Mouse (Mus musculus) left cerebral cortex, postnatal 36 days (tissue): ENCODE results near the gene Kctd6. TPM values are rescaled to one million over a fixed set of nuclear protein-coding genes. Genes with fewer than 3 reads are reported as not detected.

ENCODE experiments used
- total RNA-seq, 2 experiments: library from RNA; stranded (reverse); gene quantifications; 2 replicates each; pipeline ENCODE4 v1.2.3; 2021

Kctd6 gene
- total RNA-seq, 2 experiments from 2014 or later, result 36.5 to 40.9 TPM

Other genes starting within 250 kb of the Kctd6 start
- not detected for gene Dnase1l3, start 219.6 kb upstream of the Kctd6 start, total RNA-seq
- gene Abhd6, start 211.2 kb upstream of the Kctd6 start, total RNA-seq, result 10 to 100 TPM; 63.4 to 74.0 TPM
- 10 to 100 TPM; 31.0 to 38.3 TPM for gene Rpp14, start 133.8 kb upstream of the Kctd6 start, total RNA-seq
- 10 to 100 TPM; 27.9 to 37.0 TPM for gene Pxk, start 115.9 kb upstream of the Kctd6 start, total RNA-seq
- gene Pdhb, start 41.1 kb upstream of the Kctd6 start, total RNA-seq, result 100 to 1,000 TPM; 160 to 164 TPM
- not detected for gene Acox2, start 45.2 kb downstream of the Kctd6 start, total RNA-seq
- gene Fam107a, start 103.9 kb downstream of the Kctd6 start, total RNA-seq, result 100 to 1,000 TPM; 307 to 311 TPM
- not detected for gene Oit1, start 164.6 kb downstream of the Kctd6 start, total RNA-seq